Mouse (Mus musculus) embryonic fibroblast, embryonic 13.5 days (primary cell): ENCODE measurements around the gene Lsamp.

Experiments used
- CTCF ChIP-seq: IDR thresholded peaks from 2 replicates; pipeline ENCODE4 v1.5.1; 2011; ENCODE audit warnings: mild to moderate bottlenecking, control low read depth, low read length, moderate library complexity, borderline replicate concordance; ENCODE audit not compliant: insufficient read depth
- POLR2A ChIP-seq: IDR thresholded peaks from 2 replicates; pipeline ENCODE4 v1.6.1; 2011; ENCODE audit warnings: low read depth, mild to moderate bottlenecking, control low read depth, low read length, moderate library complexity

DNA sequence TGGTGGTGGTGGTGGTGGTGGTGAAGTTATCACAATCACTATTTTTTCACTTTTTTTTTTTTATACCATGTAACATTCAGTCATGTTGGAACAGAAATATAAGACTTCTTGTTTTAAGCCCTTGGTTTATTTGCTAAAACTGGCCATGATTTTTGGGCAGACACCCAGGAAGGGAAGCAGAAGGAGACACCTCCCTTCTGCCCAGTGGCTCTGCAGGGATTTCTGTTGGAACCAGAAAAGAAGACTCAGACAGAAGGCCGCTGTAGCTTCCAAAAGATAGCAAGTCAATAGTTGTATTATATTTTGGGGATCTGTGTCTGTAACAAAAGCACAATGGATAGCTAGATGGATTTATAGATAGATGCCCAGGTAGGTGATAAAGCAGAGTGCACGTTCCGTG is 1691.6 kb downstream of the Lsamp start:
- TF ChIP-seq CTCF = no peak
- TF ChIP-seq POLR2A = no peak
